Mouse (Mus musculus): ENCODE measurements around the gene Olfr172. TPM values are rescaled to one million over a fixed set of nuclear protein-coding genes. Genes with fewer than 3 reads are reported as not detected.

The Olfr172 gene
- polyA plus RNA-seq, 1 experiment from 2014 or later = not detected

DNA sequence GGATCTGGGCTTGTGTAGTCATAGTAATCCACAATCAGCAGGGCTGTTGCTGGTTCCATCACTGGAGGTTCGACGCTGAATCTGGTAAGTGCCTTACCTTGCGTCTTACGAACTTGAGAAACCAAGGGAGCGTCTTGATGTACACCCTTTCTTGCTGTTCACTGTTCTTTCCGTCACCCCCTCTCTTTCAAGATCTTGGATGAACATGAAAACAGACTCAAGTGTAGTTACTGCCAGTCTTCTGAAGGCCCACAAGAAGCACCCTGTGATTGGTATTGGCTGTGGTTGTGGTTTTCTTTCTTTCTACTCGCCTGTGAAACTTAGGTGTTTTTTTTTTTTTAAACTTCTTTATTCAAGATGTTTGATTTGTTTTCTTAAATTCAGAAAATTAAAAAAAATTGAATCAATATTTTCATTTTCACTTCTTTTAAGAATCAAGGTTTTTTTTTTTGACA lies 44.3 kb downstream of the Olfr172 start, which contains the start of gene Gpr15:
TSS of gene Gpr15 (minus strand) at position 405 of the 455 bp plus-strand sequence.
- Histone ChIP-seq H3K4me3 (no peak within 1 kb of the TSS), H3K27me3 (no peaks in the 10 kb centered on the region), H3K9me3 (no peaks in the 10 kb centered on the region), H3K9ac (no peak within 1 kb of the TSS), H3K27ac (no peak within 1 kb of the TSS), H3K4me1 (no peaks in the 10 kb centered on the region), H3K4me2 (no peak within 1 kb of the TSS), H3K36me3 (no peaks in the 10 kb centered on the region)
- ATAC-seq (ENCODE audit: insufficient number of reproducible peaks, low FRiP score, low TSS enrichment, low read depth) = no peak
- 94% methylated on average over 7 of the region's 7 CpGs for WGBS

- no peaks in the 10 kb centered on the region for H3K27me3 ChIP-seq
- no peak overlapping the region for H3K4me2 ChIP-seq
- WGBS = 62% methylated on average over 4 of the region's 4 CpGs
- ATAC-seq (ENCODE audit: insufficient number of reproducible peaks, low FRiP score, low TSS enrichment, low read depth) = no peak
- H3K4me3 ChIP-seq = no peak overlapping the region
- no peak overlapping the region for H3K27ac ChIP-seq
- no peak overlapping the region for H3K9ac ChIP-seq
- no peaks in the 10 kb centered on the region for H3K4me1 ChIP-seq
- H3K36me3 ChIP-seq = no peaks in the 10 kb centered on the region
- no peaks in the 10 kb centered on the region for H3K9me3 ChIP-seq
Observed at GRCm38 (mm10) chr16:58715018-58715417, 48.0 kb downstream of the Olfr172 start.

GRCm38 (mm10) chr16:58713128-58713527 lies 49.8 kb downstream of the Olfr172 start:
- Histone ChIP-seq H3K27ac (no peak overlapping the region), H3K4me2 (no peak overlapping the region), H3K9ac (no peak overlapping the region), H3K9me3 (no peaks in the 10 kb centered on the region), H3K4me3 (no peak overlapping the region), H3K27me3 (no peaks in the 10 kb centered on the region), H3K36me3 (no peaks in the 10 kb centered on the region), H3K4me1 (no peaks in the 10 kb centered on the region)
- WGBS = 91% methylated on average over 1 of the region's 1 CpGs
- no peak for ATAC-seq (ENCODE audit: insufficient number of reproducible peaks, low FRiP score, low TSS enrichment, low read depth)

- Histone ChIP-seq H3K27ac (no peak overlapping the region), H3K9me3 (no peaks in the 10 kb centered on the region), H3K4me3 (no peak overlapping the region), H3K36me3 (no peaks in the 10 kb centered on the region), H3K9ac (no peak overlapping the region), H3K4me1 (no peaks in the 10 kb centered on the region), H3K4me2 (no peak overlapping the region), H3K27me3 (no peaks in the 10 kb centered on the region)
- WGBS = 57% methylated on average over 8 of the region's 8 CpGs
- no peak for ATAC-seq (ENCODE audit: insufficient number of reproducible peaks, low FRiP score, low TSS enrichment, low read depth)
Observed at GRCm38 (mm10) chr16:58712221-58712620, 50.8 kb downstream of the Olfr172 start.

Small RNAs within 50 kb of the gene (microRNA-seq; reads per million reads assigned to microRNA genes)
- not detected for gene Gm27564

Other genes starting within 250 kb of the Olfr172 start
- 16.0 and 16.9 TPM in 2 replicates for gene St3gal6, start 238.9 kb downstream of the Olfr172 start, polyA plus RNA-seq (2015; fragmentation: Nextera tagmentation; extraction: Ambion mirVana)
- not detected in 2 replicates for gene Gm813, start 146.2 kb downstream of the Olfr172 start, polyA plus RNA-seq (2015; fragmentation: Nextera tagmentation; extraction: Ambion mirVana)
- not detected in 2 replicates for gene E330017A01Rik, start 124.4 kb downstream of the Olfr172 start, polyA plus RNA-seq (2015; fragmentation: Nextera tagmentation; extraction: Ambion mirVana)
- 25.3 and 30.0 TPM in 2 replicates for gene Cpox, start 92.9 kb downstream of the Olfr172 start, polyA plus RNA-seq (2015; fragmentation: Nextera tagmentation; extraction: Ambion mirVana)
- gene Gpr15, start 44.1 kb downstream of the Olfr172 start, polyA plus RNA-seq (2015; fragmentation: Nextera tagmentation; extraction: Ambion mirVana) = not detected in 2 replicates
- gene Cldnd1, start 35.3 kb downstream of the Olfr172 start, polyA plus RNA-seq (2015; fragmentation: Nextera tagmentation; extraction: Ambion mirVana) = 138 and 147 TPM in 2 replicates
- not detected in 2 replicates for gene Olfr173, start 37.1 kb upstream of the Olfr172 start, polyA plus RNA-seq (2015; fragmentation: Nextera tagmentation; extraction: Ambion mirVana)
- not detected in 2 replicates for gene Olfr175-ps1, start 63.6 kb upstream of the Olfr172 start, polyA plus RNA-seq (2015; fragmentation: Nextera tagmentation; extraction: Ambion mirVana)
- not detected in 2 replicates for gene Olfr177, start 111.6 kb upstream of the Olfr172 start, polyA plus RNA-seq (2015; fragmentation: Nextera tagmentation; extraction: Ambion mirVana)
- not detected in 2 replicates for gene Olfr178, start 128.9 kb upstream of the Olfr172 start, polyA plus RNA-seq (2015; fragmentation: Nextera tagmentation; extraction: Ambion mirVana)
- not detected in 2 replicates for gene Olfr181, start 165.6 kb upstream of the Olfr172 start, polyA plus RNA-seq (2015; fragmentation: Nextera tagmentation; extraction: Ambion mirVana)
- gene Olfr180, start 166.2 kb upstream of the Olfr172 start, polyA plus RNA-seq (2015; fragmentation: Nextera tagmentation; extraction: Ambion mirVana) = not detected in 2 replicates
- not detected in 2 replicates for gene Olfr183, start 232.2 kb upstream of the Olfr172 start, polyA plus RNA-seq (2015; fragmentation: Nextera tagmentation; extraction: Ambion mirVana)

Data from limb, embryonic 15.5 days (tissue).